Mouse (Mus musculus) brain, embryonic 14.5 days (tissue): ENCODE measurements around the gene 9930022D16Rik. TPM values are rescaled to one million over a fixed set of nuclear protein-coding genes. Genes with fewer than 3 reads are reported as not detected.

Source experiments
- DNase-seq: peaks from one replicate; pipeline ENCODE4 v3.0.0-alpha.2; 2011; ENCODE audit warnings: low read depth
- CTCF ChIP-seq: fragments of 200-500 bp; IDR thresholded peaks from 2 replicates; pipeline ENCODE4 v1.5.1; 2012; ENCODE audit warnings: inconsistent platforms, mild to moderate bottlenecking, moderate library complexity, borderline replicate concordance; ENCODE audit not compliant: insufficient read depth, insufficient read length; ENCODE audit errors: extremely low read depth
- POLR2A ChIP-seq: fragments of 200-500 bp; IDR thresholded peaks from 2 replicates; pipeline ENCODE4 v1.6.1; 2012; ENCODE audit warnings: mild to moderate bottlenecking, inconsistent platforms, borderline replicate concordance; ENCODE audit not compliant: poor library complexity, insufficient read depth, insufficient read length, severe bottlenecking; ENCODE audit errors: extremely low read depth
- polyA plus RNA-seq: library from polyadenylated mRNA; depleted of rRNA; stranded (reverse); fragments of >200 nt; gene quantifications from 2 replicates; pipeline ENCODE4 v1.2.3, GENCODE M21; 2012; rRNA removed

9930022D16Rik gene
- polyA plus RNA-seq, 1 experiment, result not detected

DNA sequence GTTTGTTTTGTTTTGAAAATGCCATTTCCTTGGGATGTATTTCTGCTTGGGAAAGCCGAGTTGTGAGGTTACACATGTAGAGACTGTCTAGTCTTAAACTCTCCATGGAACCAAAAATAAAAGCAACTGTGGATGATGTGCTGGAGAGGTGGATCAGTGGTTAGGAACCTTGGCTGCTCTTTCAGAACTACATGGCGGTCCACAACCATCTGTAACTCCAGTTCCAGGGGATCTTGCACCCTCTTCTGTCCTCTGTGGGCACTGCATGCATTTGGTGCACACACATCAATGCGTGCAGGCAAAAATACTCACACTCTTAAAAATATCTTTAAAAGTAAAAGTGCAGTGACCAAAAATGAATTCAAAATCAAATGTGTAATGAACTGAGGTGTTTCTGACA lies 27.4 kb downstream of the 9930022D16Rik start:
- TF ChIP-seq CTCF (peak; percentile 58), POLR2A (no peak)
- DNase-seq, result peak; percentile 41

GRCm38 (mm10) chr11:109442166-109442730 lies 28.5 kb downstream of the 9930022D16Rik start:
- no peak for DNase-seq
- TF ChIP-seq POLR2A (no peak), CTCF (no peak)

GRCm38 (mm10) chr11:109443468-109444263 lies 29.9 kb downstream of the 9930022D16Rik start:
- no peak for DNase-seq
- TF ChIP-seq CTCF (no peak), POLR2A (no peak)

GRCm38 (mm10) chr11:109444600-109444999 lies 30.9 kb downstream of the 9930022D16Rik start:
- peak; percentile 25 for DNase-seq
- TF ChIP-seq CTCF (peak; percentile 62; the same call in 1 of the 2 replicates), POLR2A (no peak)

GRCm38 (mm10) chr11:109445438-109446035 lies 31.8 kb downstream of the 9930022D16Rik start:
- no peak for TF ChIP-seq POLR2A
- peak; percentile 61; the same call in 1 of the 2 replicates for TF ChIP-seq CTCF
- peak; percentile 71 for DNase-seq

GRCm38 (mm10) chr11:109451169-109451568 lies 37.5 kb downstream of the 9930022D16Rik start:
- no peak for DNase-seq
- no peak for TF ChIP-seq CTCF
- no peak for TF ChIP-seq POLR2A

DNA sequence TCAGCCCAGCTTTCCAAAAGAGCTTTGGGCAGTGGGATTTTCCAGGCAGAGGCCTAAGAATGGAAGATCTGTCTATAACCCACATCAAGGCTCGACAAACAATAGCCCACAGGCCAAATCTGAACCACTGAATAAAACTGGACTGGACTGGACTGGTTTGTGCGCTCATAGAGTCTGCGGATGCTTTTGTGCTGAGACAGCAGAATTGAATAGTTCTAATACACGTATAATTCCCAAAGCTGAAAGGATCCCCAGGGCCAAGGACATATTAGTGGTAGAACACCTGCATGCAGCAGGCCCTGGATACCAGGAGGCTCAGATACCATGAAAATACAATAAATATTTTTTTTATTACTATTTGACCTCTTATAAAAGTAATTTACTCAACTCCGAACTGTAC lies 42.5 kb downstream of the 9930022D16Rik start:
- TF ChIP-seq POLR2A (no peak), CTCF (no peak)
- no peak for DNase-seq

GRCm38 (mm10) chr11:109458165-109458564 lies 44.4 kb downstream of the 9930022D16Rik start:
- TF ChIP-seq POLR2A (no peak), CTCF (no peak)
- DNase-seq, result no peak

DNA sequence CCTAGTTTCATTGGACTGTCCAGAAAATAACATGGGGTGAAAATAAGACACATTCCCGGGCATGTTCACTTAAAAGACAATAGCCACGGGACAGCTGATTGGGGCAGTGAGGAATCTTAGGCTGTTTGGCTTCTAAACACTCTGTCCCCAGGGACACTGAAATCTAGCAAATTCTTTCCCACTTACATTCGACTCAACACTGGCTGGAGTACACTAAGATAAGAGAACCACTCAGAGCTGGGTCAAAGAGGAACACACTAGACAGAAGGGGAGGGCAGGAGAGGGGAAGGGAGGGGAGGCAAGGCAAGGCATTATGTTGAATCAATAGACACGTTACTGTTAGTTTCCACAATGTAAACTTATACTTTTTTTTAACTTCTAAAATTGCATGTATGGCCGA lies 46.9 kb downstream of the 9930022D16Rik start:
- no peak for DNase-seq
- no peak for TF ChIP-seq POLR2A
- TF ChIP-seq CTCF, result no peak

DNA sequence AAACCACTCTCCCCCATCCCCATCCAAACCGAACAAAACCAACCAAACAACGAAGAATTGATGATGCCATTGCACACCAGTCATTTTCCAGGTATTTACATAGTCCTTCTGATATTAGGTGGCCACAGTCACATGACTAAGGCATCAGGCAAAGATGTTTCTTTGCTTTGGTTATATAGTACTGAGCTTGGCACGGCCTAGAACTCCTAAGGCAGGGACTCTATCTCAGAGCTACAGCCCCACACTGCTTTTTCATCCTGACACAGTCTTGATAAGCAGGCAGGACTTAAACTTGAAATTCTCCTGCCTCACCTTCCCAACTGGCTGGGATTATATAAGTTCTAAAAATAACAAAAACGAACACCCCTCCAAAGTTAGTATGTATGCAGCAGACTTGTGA lies 51.4 kb downstream of the 9930022D16Rik start:
- DNase-seq, result no peak
- TF ChIP-seq POLR2A, result no peak
- TF ChIP-seq CTCF, result no peak

- DNase-seq, result no peak
- TF ChIP-seq CTCF (no peak), POLR2A (no peak)
Observed at GRCm38 (mm10) chr11:109466987-109467386, 53.3 kb downstream of the 9930022D16Rik start.

GRCm38 (mm10) chr11:109468133-109468532 lies 54.4 kb downstream of the 9930022D16Rik start:
- DNase-seq, result no peak
- TF ChIP-seq POLR2A, result no peak
- TF ChIP-seq CTCF, result no peak

Other genes starting within 250 kb of the 9930022D16Rik start
- gene Rgs9, start 115.8 kb upstream of the 9930022D16Rik start, polyA plus RNA-seq, result 10.3 and 15.5 TPM in 2 replicates
- 26.3 and 30.9 TPM in 2 replicates for gene Gna13, start 51.1 kb upstream of the 9930022D16Rik start, polyA plus RNA-seq
- 183 and 185 TPM in 2 replicates for gene Amz2, start 12.0 kb downstream of the 9930022D16Rik start, polyA plus RNA-seq
- gene Arsg, start 59.5 kb downstream of the 9930022D16Rik start, polyA plus RNA-seq, result 5.2 and 5.3 TPM in 2 replicates
- gene Slc16a6, start 59.7 kb downstream of the 9930022D16Rik start, polyA plus RNA-seq, result 1.4 and 3.2 TPM in 2 replicates
- gene Wipi1, start 198.1 kb downstream of the 9930022D16Rik start, polyA plus RNA-seq, result 7.1 and 10.2 TPM in 2 replicates
- gene Prkar1a, start 235.5 kb downstream of the 9930022D16Rik start, polyA plus RNA-seq, result 281 and 315 TPM in 2 replicates